Mouse (Mus musculus): ENCODE measurements around the gene Fam13c. TPM values are rescaled to one million over a fixed set of nuclear protein-coding genes. Genes with fewer than 3 reads are reported as not detected.

Gene Fam13c
- polyA plus RNA-seq, 1 experiment: 15.9 TPM

DNA sequence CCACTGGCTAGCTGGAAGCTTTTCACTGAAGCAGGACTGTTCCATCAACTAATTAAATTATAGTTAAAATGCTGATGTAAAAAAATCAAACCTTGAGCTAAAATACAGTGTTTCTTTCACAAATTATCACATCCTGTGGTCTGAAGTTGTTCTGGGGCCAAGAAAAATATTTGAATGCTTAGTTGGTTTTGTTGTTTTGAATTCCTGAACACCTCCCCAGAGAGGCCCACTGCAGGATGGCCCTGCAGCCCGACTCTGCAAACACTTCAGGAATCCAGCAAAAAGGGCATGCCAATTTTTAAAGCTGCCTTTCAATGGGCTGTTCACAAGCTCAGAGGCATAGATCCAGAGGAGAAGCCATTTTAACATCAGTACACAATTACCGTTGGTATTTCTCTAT lies 54.2 kb downstream of the Fam13c start:
- H3K27ac ChIP-seq (ENCODE audit: insufficient read depth, low read length): peak overlapping the region; percentile 94
- TF ChIP-seq POLR2A (IDR thresholded peaks at IDR 0.05; ENCODE audit: low read depth, low read length) (no peak), CTCF (IDR thresholded peaks at IDR 0.05; ENCODE audit: borderline replicate concordance, insufficient read depth, low read length) (no peak)
- no peak overlapping the region for H3K4me3 ChIP-seq (ENCODE audit: insufficient read depth, low read length)
- H3K4me1 ChIP-seq (ENCODE audit: control insufficient read depth, insufficient read depth, low read length): peaks cover 17% of the 10 kb centered on the region

DNA sequence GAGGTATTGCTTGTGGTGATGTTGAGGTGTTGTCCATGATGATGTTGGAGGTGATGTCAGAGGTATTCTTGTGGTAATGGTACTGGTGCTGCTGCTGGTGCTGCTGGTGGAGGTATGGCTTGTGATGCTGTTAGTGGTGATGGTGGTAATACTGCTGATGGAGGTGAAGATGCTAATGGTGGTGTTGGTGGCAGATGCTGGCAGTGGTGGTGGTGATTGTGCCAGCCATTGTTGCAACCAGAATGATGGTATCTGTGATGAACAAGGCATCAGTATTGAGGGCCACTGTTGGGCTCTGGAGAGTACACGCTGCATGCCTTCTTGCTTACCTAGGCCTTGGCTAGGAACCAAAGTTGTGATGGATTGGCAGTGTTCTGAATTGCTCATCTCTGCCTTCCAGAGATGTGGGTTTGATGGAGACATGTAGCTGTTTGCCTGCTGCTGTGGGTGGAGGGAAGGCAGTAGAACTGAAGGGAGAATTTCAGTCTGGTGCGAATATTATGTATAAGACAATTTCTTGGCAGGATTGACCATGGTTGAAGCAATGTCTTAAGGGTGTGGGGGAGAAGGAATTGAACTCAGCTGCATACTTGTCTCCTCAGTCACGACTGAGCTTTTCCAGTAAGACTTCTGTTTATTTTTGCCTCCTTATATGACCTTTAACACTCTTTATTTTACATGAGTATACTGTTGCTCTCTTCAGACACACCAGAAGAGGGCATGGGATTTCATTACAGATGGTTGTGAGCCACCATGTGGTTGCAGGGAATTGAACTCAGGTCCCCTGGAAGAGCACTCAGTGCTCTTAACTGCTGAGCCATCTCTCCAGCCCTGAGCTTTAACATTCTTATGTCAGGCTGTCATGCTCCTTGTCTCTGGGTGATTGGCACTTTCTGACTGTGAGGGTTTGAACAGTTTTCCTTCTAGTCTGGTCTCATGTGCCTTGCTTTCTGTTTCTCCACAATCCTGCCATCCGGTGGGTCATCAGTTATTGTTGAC lies 55.1 kb downstream of the Fam13c start:
- Histone ChIP-seq H3K4me1 (ENCODE audit: control insufficient read depth, insufficient read depth, low read length) (peaks cover 17% of the 10 kb centered on the region), H3K4me3 (ENCODE audit: insufficient read depth, low read length) (no peak overlapping the region), H3K27ac (ENCODE audit: insufficient read depth, low read length) (peak overlapping the region; percentile 92)
- TF ChIP-seq CTCF (IDR thresholded peaks at IDR 0.05; ENCODE audit: borderline replicate concordance, insufficient read depth, low read length) (no peak), POLR2A (IDR thresholded peaks at IDR 0.05; ENCODE audit: low read depth, low read length) (no peak)

DNA sequence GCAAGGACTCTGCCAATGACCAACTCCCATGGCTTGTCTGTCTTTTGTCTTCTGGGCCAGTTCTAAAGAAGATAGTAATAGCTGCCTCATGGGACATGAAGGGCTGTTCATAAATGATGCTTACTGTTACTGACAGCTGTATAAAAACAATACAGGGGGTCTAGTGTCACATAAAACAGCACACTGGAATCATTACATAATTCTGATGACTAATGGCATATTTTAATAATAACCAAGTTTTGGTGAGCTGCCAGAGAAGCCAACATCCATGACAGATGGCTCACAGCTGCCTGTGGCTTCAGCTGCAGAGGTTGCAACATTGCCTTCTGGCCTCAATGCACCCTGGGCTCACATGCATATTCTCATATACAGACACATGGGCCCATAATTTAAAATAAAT lies 56.7 kb downstream of the Fam13c start:
- Histone ChIP-seq H3K27ac (ENCODE audit: insufficient read depth, low read length) (peak overlapping the region; percentile 57), H3K4me3 (ENCODE audit: insufficient read depth, low read length) (no peak overlapping the region), H3K4me1 (ENCODE audit: control insufficient read depth, insufficient read depth, low read length) (peaks cover 17% of the 10 kb centered on the region)
- TF ChIP-seq POLR2A (IDR thresholded peaks at IDR 0.05; ENCODE audit: low read depth, low read length): no peak
- no peak for TF ChIP-seq CTCF (IDR thresholded peaks at IDR 0.05; ENCODE audit: borderline replicate concordance, insufficient read depth, low read length)

DNA sequence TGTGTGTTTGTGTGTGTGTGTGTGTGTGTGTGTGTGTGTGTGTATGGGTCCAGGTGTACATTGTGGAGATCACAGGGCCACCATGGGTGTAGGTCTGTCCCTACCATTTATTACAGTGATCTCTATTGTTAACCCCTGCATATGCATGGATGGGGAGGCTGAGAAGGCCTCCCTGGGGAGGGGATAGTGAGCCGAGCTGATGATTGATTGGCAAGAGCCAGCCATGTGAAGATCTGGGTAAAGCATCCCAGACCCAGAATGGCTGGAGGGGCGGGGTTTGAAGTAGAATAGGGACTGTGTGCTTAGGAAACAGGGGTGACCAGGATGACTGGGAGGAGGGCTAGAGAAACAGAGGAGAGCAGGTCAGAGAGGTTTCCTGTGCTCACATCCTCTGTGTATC lies 58.0 kb downstream of the Fam13c start:
- Histone ChIP-seq H3K4me1 (ENCODE audit: control insufficient read depth, insufficient read depth, low read length) (peaks cover 17% of the 10 kb centered on the region), H3K4me3 (ENCODE audit: insufficient read depth, low read length) (no peak overlapping the region), H3K27ac (ENCODE audit: insufficient read depth, low read length) (no peak overlapping the region)
- TF ChIP-seq CTCF (IDR thresholded peaks at IDR 0.05; ENCODE audit: borderline replicate concordance, insufficient read depth, low read length): no peak

DNA sequence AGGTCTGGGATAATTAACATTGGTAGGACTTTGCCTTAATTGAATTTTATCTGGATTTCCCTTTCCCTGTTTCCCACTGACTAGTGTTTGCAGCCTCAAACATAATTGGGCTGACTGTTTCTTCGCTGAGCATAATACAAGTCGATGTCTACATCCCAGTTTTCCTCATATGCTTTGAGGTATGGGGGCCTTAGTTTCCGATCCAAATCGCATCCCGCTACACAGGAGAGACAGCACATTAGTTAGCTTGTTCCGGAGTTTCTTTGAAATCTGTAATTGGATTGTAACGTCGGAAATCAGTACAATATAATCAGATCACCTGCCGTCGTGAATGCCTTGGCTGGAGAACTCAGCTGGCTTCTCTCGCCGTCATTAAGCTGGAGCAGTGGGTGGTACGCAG lies 59.0 kb downstream of the Fam13c start:
- no peak overlapping the region for H3K27ac ChIP-seq (ENCODE audit: insufficient read depth, low read length)
- H3K4me3 ChIP-seq (ENCODE audit: insufficient read depth, low read length): no peak overlapping the region
- H3K4me1 ChIP-seq (ENCODE audit: control insufficient read depth, insufficient read depth, low read length): peaks cover 17% of the 10 kb centered on the region
- TF ChIP-seq CTCF (IDR thresholded peaks at IDR 0.05; ENCODE audit: borderline replicate concordance, insufficient read depth, low read length) (no peak), POLR2A (IDR thresholded peaks at IDR 0.05; ENCODE audit: low read depth, low read length) (no peak)

DNA sequence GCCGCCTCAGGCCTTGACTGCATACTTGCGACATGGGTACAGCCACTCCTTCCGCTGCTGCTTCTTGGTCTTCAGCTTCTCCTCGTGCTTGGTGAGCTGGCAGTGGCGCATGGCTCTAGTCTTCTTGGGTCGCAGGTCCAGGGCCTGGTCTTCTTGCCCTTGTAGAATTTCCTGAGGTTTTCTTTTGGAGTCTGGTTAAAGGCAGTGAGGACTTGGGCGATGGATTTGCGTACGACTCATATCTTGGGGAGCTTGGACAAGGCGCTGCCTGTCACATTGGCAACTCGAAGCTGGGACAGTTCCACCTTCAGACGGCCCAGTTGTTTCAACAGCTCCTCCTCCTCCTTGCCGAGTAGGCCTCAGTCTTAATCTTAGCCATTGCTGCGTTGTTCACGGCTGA lies 64.6 kb downstream of the Fam13c start:
- no peak overlapping the region for H3K27ac ChIP-seq (ENCODE audit: insufficient read depth, low read length)
- no peak overlapping the region for H3K4me3 ChIP-seq (ENCODE audit: insufficient read depth, low read length)
- H3K4me1 ChIP-seq (ENCODE audit: control insufficient read depth, insufficient read depth, low read length): no peaks in the 10 kb centered on the region
- TF ChIP-seq POLR2A (IDR thresholded peaks at IDR 0.05; ENCODE audit: low read depth, low read length): no peak
- no peak for TF ChIP-seq CTCF (IDR thresholded peaks at IDR 0.05; ENCODE audit: borderline replicate concordance, insufficient read depth, low read length)

DNA sequence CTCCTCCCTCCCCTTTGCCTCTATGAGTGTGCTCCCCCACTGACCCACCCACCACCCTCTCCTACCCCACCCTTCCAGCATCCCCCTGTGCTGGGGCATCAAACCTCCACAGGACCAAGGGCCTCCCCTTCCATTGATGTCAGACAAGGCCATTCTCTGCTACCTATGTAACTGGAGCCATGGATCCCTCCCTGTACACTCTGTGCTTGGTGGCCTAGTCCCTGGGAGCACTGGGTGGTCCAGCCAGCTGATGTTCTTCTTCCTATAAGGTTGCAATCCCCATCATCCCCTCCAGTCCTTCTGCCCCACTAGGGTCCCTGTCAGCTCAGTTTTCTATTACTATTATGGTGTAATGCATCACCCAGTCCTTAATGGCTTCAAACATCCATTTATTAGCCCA lies 65.1 kb downstream of the Fam13c start:
- Histone ChIP-seq H3K4me3 (ENCODE audit: insufficient read depth, low read length) (no peak overlapping the region), H3K4me1 (ENCODE audit: control insufficient read depth, insufficient read depth, low read length) (no peaks in the 10 kb centered on the region), H3K27ac (ENCODE audit: insufficient read depth, low read length) (no peak overlapping the region)
- TF ChIP-seq CTCF (IDR thresholded peaks at IDR 0.05; ENCODE audit: borderline replicate concordance, insufficient read depth, low read length) (no peak), POLR2A (IDR thresholded peaks at IDR 0.05; ENCODE audit: low read depth, low read length) (no peak)

DNA sequence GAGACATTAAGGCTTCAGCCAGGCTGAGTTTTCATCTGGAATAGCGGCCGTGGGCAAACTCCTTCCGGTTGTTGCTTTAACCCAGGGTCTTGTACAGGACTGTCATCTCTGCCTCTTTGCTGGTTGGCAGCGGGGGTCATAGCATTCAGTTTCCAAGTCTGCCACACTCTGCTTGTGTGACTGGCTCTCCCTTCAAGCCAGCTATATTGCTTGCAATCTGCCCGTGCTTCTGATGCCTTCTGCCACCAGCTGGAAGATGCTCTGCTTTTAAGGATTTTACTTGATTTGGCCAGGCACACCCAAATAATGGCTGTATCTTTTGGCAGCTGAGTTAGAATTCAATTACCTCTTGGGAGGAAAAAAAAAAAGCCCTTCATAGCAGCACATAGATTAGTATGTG lies 65.6 kb downstream of the Fam13c start:
- TF ChIP-seq POLR2A (IDR thresholded peaks at IDR 0.05; ENCODE audit: low read depth, low read length): no peak
- H3K4me3 ChIP-seq (ENCODE audit: insufficient read depth, low read length): no peak overlapping the region
- no peaks in the 10 kb centered on the region for H3K4me1 ChIP-seq (ENCODE audit: control insufficient read depth, insufficient read depth, low read length)
- no peak overlapping the region for H3K27ac ChIP-seq (ENCODE audit: insufficient read depth, low read length)

DNA sequence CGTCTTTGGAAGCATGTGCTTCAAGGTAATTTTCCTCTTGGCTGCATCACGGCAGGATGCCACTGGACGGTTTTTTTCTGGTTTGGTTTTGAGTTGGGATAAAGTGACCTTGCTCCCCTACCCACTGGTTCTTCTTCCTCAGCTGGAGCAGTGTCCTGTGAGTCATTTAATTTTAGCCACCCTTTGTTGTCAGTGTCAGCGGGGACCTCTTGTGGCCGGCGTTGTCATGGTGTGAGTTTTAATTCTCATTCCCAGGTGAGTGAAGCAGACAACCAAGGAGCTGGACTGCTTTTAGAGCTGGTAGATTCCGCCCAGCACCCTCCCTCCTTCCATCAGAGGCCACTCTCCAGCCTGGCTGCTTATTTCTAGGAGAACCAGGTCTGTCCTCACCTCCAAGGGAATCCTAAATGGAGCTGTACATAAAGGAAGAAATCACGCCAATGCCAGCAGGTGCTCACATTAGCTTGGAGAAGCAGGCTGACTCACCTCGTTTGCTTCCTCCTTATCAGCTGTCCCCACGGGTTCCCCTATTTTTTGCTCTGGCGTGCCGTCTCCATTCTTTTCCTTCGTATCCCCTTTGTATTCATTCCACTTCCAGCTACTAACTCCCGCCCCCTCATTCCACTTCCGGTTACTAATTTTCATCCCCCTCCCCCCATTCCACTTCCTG lies 66.4 kb downstream of the Fam13c start:
- TF ChIP-seq POLR2A (IDR thresholded peaks at IDR 0.05; ENCODE audit: low read depth, low read length): no peak
- no peak for TF ChIP-seq CTCF (IDR thresholded peaks at IDR 0.05; ENCODE audit: borderline replicate concordance, insufficient read depth, low read length)
- Histone ChIP-seq H3K4me3 (ENCODE audit: insufficient read depth, low read length) (no peak overlapping the region), H3K4me1 (ENCODE audit: control insufficient read depth, insufficient read depth, low read length) (no peaks in the 10 kb centered on the region), H3K27ac (ENCODE audit: insufficient read depth, low read length) (no peak overlapping the region)

DNA sequence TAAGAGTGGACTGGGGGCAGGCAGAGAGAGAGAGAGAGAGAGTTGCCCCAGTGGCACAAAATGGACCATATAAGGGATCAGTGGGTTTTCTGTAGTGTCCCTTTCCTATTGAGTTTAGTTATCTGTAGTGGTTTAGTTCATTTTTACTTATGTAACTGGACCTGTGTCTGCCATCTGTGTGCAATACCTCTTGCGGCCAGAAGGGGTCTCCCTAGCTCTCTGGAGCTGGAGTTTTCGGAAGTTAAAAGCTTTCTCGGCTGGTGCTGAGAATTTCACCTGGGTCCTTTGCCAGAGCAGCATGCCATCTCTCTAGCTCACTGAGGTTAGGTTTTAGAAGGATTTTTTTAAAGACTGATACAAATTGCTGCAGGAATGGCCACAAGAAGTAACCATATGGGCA lies 67.6 kb downstream of the Fam13c start:
- no peak overlapping the region for H3K4me3 ChIP-seq (ENCODE audit: insufficient read depth, low read length)
- TF ChIP-seq CTCF (IDR thresholded peaks at IDR 0.05; ENCODE audit: borderline replicate concordance, insufficient read depth, low read length) (no peak), POLR2A (IDR thresholded peaks at IDR 0.05; ENCODE audit: low read depth, low read length) (no peak)
- no peak overlapping the region for H3K27ac ChIP-seq (ENCODE audit: insufficient read depth, low read length)
- no peaks in the 10 kb centered on the region for H3K4me1 ChIP-seq (ENCODE audit: control insufficient read depth, insufficient read depth, low read length)

Data from embryonic fibroblast, embryonic 13.5 days (primary cell).